Mouse (Mus musculus) intestine, embryonic 14.5 days (tissue): ENCODE results near the gene Nfe2l1. TPM values are rescaled to one million over a fixed set of nuclear protein-coding genes. Genes with fewer than 3 reads are reported as not detected.

Experiments
- ATAC-seq: fragments of 200-750 bp; cut with Nextera tagmentation; replicated peaks from 2 replicates; pipeline ENCODE4 v1.8.0; 2017; ENCODE audit warnings: low read depth, moderate number of reproducible peaks, moderate TSS enrichment, moderate library complexity; ENCODE audit not compliant: low FRiP score, low TSS enrichment
- DNase-seq: peaks from one replicate; pipeline ENCODE4 v3.0.0-alpha.2; 2018; ENCODE audit warnings: low spot score
- H3K27ac ChIP-seq: fragments of 300-500 bp; sonication (generic); 2 replicates; pipeline ENCODE4 v1.5.1; 2014; ENCODE audit warnings: low read depth, mild to moderate bottlenecking, control low read depth
- H3K27me3 ChIP-seq: fragments of 300-500 bp; sonication (generic); replicated peaks from 2 replicates; pipeline ENCODE4 v1.6.1; 2014; ENCODE audit warnings: low read length, control low read depth; ENCODE audit not compliant: control insufficient read depth, insufficient read depth
- H3K36me3 ChIP-seq: fragments of 300-500 bp; sonication (generic); 2 replicates; pipeline ENCODE4 v1.6.1; 2014; ENCODE audit warnings: low read length, control low read depth; ENCODE audit not compliant: control insufficient read depth, insufficient read depth
- H3K4me1 ChIP-seq: fragments of 300-500 bp; sonication (generic); replicated peaks from 2 replicates; pipeline ENCODE4 v1.6.1; 2014; ENCODE audit warnings: low read length, control low read depth, mixed read lengths; ENCODE audit not compliant: control insufficient read depth, insufficient read depth
- H3K4me2 ChIP-seq: fragments of 300-500 bp; sonication (generic); 2 replicates; pipeline ENCODE4 v1.6.1; 2014; ENCODE audit warnings: low read length
- H3K4me3 ChIP-seq: fragments of 300-500 bp; sonication (generic); 2 replicates; pipeline ENCODE4 v1.5.1; 2014; ENCODE audit warnings: low read depth, low read length, control low read depth, mixed read lengths
- H3K9ac ChIP-seq: fragments of 300-500 bp; sonication (generic); 2 replicates; pipeline ENCODE4 v1.6.1; 2014; ENCODE audit warnings: mild to moderate bottlenecking, low read length
- H3K9me3 ChIP-seq: fragments of 300-500 bp; sonication (generic); 2 replicates; pipeline ENCODE4 v1.6.1; 2016; ENCODE audit warnings: low read length, control low read depth; ENCODE audit not compliant: control insufficient read depth
- WGBS: fragments of 180-500 bp; shearing (Covaris S2); extraction: QIAGEN DNeasy Blood & Tissue Kit; methylation state at CpG from one replicate; pipeline ENCODE4 v1.1.7; 2014; 5-methylcytosine and 5-hydroxymethylcytosine counted together
- polyA plus RNA-seq: library from polyadenylated mRNA; unstranded; fragments of >200 nt; fragmentation: Nextera tagmentation; extraction: Ambion mirVana; gene quantifications from 2 replicates; pipeline ENCODE4 v1.2.1, GENCODE M21; 2014

Nfe2l1 gene
- polyA plus RNA-seq, 1 experiment from 2014 or later = 36.0 TPM

GRCm38 (mm10) chr11:96838341-96838740 is 8.6 kb upstream of the Nfe2l1 start:
- no peak overlapping the region for H3K27ac ChIP-seq
- no peak overlapping the region for H3K9ac ChIP-seq
- DNase-seq (no peak), ATAC-seq (no peak)
- no peaks in the 10 kb centered on the region; the same call in 1 of the 2 replicates for H3K27me3 ChIP-seq
- no peaks in the 10 kb centered on the region for H3K9me3 ChIP-seq
- 54% methylated on average over 4 of the region's 4 CpGs for WGBS
- H3K4me3 ChIP-seq = no peak overlapping the region
- H3K4me2 ChIP-seq = no peak overlapping the region
- H3K4me1 ChIP-seq = no peaks in the 10 kb centered on the region
- H3K36me3 ChIP-seq = no peaks in the 10 kb centered on the region

DNA sequence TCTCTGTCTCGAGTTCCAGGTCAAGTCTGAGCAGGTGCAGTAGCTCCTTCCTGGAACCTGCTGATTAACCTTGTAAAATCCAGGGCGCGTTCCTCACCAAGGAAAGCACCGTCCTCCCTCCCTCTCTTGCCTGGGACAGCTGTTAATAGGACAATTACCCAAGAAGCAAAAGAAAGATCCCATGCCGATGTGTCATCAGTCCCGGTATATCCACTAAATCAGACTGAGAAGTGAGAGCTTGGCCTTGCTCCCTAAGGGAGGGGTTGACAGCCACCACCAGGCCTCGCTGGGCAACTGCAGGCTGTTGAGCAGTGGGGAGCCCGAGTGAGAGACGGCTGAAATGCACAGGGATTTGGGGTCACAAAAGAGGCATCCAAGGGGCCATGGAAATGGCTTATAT is 7.5 kb upstream of the Nfe2l1 start:
- ATAC-seq (no peak), DNase-seq (no peak)
- Histone ChIP-seq H3K4me1 (no peaks in the 10 kb centered on the region), H3K9me3 (no peaks in the 10 kb centered on the region), H3K27ac (no peak overlapping the region), H3K4me3 (no peak overlapping the region), H3K27me3 (no peaks in the 10 kb centered on the region; the same call in 1 of the 2 replicates), H3K36me3 (no peaks in the 10 kb centered on the region), H3K4me2 (no peak overlapping the region), H3K9ac (no peak overlapping the region)
- WGBS = 40% methylated on average over 9 of the region's 9 CpGs

- no peaks in the 10 kb centered on the region for H3K36me3 ChIP-seq
- no peaks in the 10 kb centered on the region; the same call in 1 of the 2 replicates for H3K27me3 ChIP-seq
- DNase-seq = no peak
- H3K4me3 ChIP-seq = no peak overlapping the region
- H3K9ac ChIP-seq = no peak overlapping the region
- H3K27ac ChIP-seq = no peak overlapping the region
- no peaks in the 10 kb centered on the region for H3K9me3 ChIP-seq
- no peaks in the 10 kb centered on the region; the same call in 1 of the 2 replicates for H3K4me1 ChIP-seq
- WGBS = 95% methylated on average over 1 of the region's 1 CpGs
- H3K4me2 ChIP-seq = no peak overlapping the region
- no peak for ATAC-seq
Observed at GRCm38 (mm10) chr11:96834127-96834526, 4.4 kb upstream of the Nfe2l1 start.

DNA sequence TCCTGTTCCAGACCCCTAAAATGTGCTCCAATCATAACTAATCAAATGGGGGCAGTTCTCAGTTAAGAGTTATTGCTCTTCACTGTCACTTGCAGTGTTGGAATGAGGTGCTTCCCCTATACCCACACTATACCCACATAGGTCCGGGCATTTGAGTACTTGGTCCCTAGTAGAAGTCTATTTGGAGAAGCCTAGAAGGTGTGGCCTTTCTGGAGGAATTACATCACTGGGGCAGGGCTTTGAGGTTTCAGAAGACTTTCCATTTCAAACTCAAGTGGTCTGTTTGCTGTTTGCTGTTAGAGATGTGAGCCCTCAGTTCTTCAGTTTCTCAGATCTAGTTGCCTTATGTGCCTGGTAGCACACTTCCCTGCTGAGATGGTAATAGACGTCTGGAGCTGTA is 3.2 kb upstream of the Nfe2l1 start:
- H3K27me3 ChIP-seq = no peaks in the 10 kb centered on the region; the same call in 1 of the 2 replicates

DNA sequence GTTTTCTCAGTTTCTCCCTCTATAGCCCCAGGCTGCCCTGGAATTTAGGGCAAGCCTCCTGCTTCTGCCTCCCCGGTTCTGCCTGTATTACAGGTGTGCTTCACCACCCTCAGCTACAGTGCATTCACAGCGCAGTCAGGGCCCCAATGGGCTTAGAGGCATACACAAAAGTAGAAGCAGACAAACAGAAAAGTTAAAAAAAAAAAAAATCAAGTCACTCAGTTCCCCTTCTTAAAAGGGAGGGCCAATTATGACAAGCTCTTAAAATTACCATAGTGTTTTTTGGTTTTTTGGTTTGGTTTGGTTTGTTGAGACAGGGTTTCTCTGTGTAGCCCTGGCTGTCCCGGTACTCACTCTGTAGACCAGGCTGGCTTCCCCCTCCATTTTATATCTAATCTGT is 2.8 kb upstream of the Nfe2l1 start:
- H3K27me3 ChIP-seq = no peaks in the 10 kb centered on the region; the same call in 1 of the 2 replicates
- H3K27ac ChIP-seq = no peak overlapping the region
- DNase-seq (no peak), ATAC-seq (no peak)
- H3K9me3 ChIP-seq = no peaks in the 10 kb centered on the region
- H3K9ac ChIP-seq = no peak overlapping the region
- no peak overlapping the region for H3K4me2 ChIP-seq
- peaks cover 3% of the 10 kb centered on the region; the same call in 1 of the 2 replicates for H3K36me3 ChIP-seq
- H3K4me3 ChIP-seq = no peak overlapping the region
- H3K4me1 ChIP-seq = peaks cover 12% of the 10 kb centered on the region
- WGBS = 91% methylated on average over 3 of the region's 3 CpGs

More for the DNA sequence above, 3.2 kb upstream of the Nfe2l1 start:
- Histone ChIP-seq H3K9me3 (no peaks in the 10 kb centered on the region), H3K4me3 (no peak overlapping the region), H3K4me1 (peaks cover 8% of the 10 kb centered on the region), H3K36me3 (no peaks in the 10 kb centered on the region), H3K27ac (no peak overlapping the region), H3K9ac (no peak overlapping the region), H3K4me2 (no peak overlapping the region)
- WGBS = 70% methylated on average over 2 of the region's 2 CpGs
- DNase-seq = no peak
- no peak for ATAC-seq

GRCm38 (mm10) chr11:96831516-96831915 is 1.7 kb upstream of the Nfe2l1 start:
- Histone ChIP-seq H3K9ac (no peak overlapping the region), H3K27me3 (no peaks in the 10 kb centered on the region), H3K9me3 (no peaks in the 10 kb centered on the region), H3K36me3 (peaks cover 14% of the 10 kb centered on the region), H3K27ac (no peak overlapping the region), H3K4me3 (no peak overlapping the region), H3K4me2 (no peak overlapping the region), H3K4me1 (peaks cover 22% of the 10 kb centered on the region)
- 64% methylated on average over 4 of the region's 4 CpGs for WGBS
- DNase-seq (no peak), ATAC-seq (no peak)

GRCm38 (mm10) chr11:96830539-96831216 is 910 bp upstream of the Nfe2l1 start:
- H3K4me2 ChIP-seq = peak overlapping the region; percentile 60
- peak overlapping the region; percentile 75 for H3K9ac ChIP-seq
- no peaks in the 10 kb centered on the region for H3K9me3 ChIP-seq
- ATAC-seq (no peak), DNase-seq (no peak)
- H3K27me3 ChIP-seq = no peaks in the 10 kb centered on the region
- H3K36me3 ChIP-seq = peaks cover 21% of the 10 kb centered on the region
- H3K4me1 ChIP-seq = peaks cover 30% of the 10 kb centered on the region
- H3K27ac ChIP-seq = peak overlapping the region; percentile 94
- H3K4me3 ChIP-seq = peak overlapping the region; percentile 71
- 19% methylated on average over 13 of the region's 13 CpGs for WGBS

DNA sequence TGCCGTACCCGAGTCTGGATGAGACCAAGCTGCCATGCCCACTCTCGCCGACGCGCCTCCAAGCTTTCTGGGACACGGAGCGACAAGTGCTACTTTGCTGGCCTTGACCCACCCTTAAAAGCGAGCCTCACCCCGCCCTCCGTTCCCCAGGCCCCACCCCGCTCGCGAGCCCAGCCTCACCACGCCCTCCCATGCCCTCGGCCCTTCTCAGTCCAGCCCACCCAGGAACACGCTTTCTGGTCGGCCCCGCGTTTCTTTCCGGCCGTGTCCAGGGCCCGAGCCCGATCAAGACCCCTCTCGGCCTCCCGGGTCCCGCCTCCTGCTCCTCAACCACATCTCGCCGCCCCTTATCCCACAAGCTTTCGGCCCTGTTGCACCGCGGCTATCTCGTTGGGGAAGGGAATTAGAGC is 360 bp downstream of the Nfe2l1 start:
- Histone ChIP-seq H3K36me3 (peaks cover 23% of the 10 kb centered on the region), H3K9ac (peak overlapping the region; percentile 83), H3K27me3 (no peaks in the 10 kb centered on the region), H3K4me1 (peaks cover 43% of the 10 kb centered on the region), H3K4me2 (peak overlapping the region; percentile 87), H3K9me3 (no peaks in the 10 kb centered on the region), H3K27ac (peak overlapping the region; percentile 97), H3K4me3 (peak overlapping the region; percentile 71)
- under 1% methylated on average over 33 of the region's 33 CpGs for WGBS
- ATAC-seq (peak; percentile 72), DNase-seq (peak; percentile 94)

DNA sequence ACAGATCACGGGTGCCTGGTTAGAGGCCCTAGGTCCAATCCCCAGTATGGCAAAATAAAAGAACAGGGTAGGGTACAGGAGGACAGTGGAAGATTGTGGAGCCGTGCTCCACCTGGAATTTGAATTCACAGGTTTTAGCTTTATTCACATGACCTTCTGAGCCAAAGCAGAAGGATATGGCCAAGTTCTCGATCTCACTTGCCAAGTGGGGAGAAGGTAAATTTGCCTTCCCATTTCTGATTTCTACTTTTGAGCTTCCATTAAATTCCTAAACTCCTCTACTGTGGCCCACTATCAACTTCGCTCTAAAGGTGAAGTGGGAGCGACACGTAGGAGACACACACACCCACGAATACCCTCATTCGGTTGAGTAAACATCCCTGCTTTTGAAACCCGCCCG is 887 bp downstream of the Nfe2l1 start:
- Histone ChIP-seq H3K27ac (peak overlapping the region; percentile 97), H3K27me3 (no peaks in the 10 kb centered on the region), H3K4me3 (peak overlapping the region; percentile 71), H3K4me1 (peaks cover 46% of the 10 kb centered on the region), H3K9ac (peak overlapping the region; percentile 83), H3K9me3 (no peaks in the 10 kb centered on the region), H3K4me2 (peak overlapping the region; percentile 87), H3K36me3 (peaks cover 23% of the 10 kb centered on the region)
- 12% methylated on average over 10 of the region's 10 CpGs for WGBS
- ATAC-seq (no peak), DNase-seq (no peak)
